Mouse (Mus musculus) embryonic fibroblast, embryonic 13.5 days (primary cell): ENCODE results near the gene Mrps2.

Experiments
- CTCF ChIP-seq: IDR thresholded peaks from 2 replicates; pipeline ENCODE4 v1.5.1; 2011; ENCODE audit warnings: mild to moderate bottlenecking, control low read depth, low read length, moderate library complexity, borderline replicate concordance; ENCODE audit not compliant: insufficient read depth
- POLR2A ChIP-seq: IDR thresholded peaks from 2 replicates; pipeline ENCODE4 v1.6.1; 2011; ENCODE audit warnings: low read depth, mild to moderate bottlenecking, control low read depth, low read length, moderate library complexity

DNA sequence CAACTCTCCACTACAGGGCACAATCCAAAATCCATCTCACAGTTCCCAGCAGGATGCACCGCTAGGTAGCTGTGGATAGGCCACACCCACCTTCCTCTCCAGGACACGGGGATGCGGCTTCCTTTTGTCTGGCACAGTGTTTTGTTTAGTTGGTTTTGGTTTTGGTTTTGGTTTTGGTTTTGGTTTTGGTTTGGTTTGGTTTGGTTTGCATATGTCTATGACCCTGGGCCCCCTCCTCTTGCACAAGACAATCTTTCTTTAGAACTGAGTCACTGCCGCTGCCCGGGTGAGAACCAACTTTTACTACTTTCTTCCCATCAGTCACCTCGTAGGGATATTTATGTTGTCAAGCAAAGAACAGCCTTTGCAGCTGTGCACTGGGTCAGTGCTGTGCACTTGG lies 27.0 kb upstream of the Mrps2 start:
- TF ChIP-seq CTCF: no peak
- TF ChIP-seq POLR2A: no peak
